Mouse (Mus musculus) erythroblast, embryonic 14.5 days (primary cell): ENCODE results near the gene Tube1. TPM values are rescaled to one million over a fixed set of nuclear protein-coding genes. Genes with fewer than 3 reads are reported as not detected.

Source experiments
- H3K27me3 ChIP-seq: 2 replicates; pipeline ENCODE4 v1.6.1; 2012; ENCODE audit warnings: inconsistent platforms; ENCODE audit not compliant: control insufficient read depth
- H3K36me3 ChIP-seq: 2 replicates; pipeline ENCODE4 v1.6.1; 2012; ENCODE audit warnings: mild to moderate bottlenecking, inconsistent platforms; ENCODE audit not compliant: control insufficient read depth
- H3K4me1 ChIP-seq: 2 replicates; pipeline ENCODE4 v1.6.1; 2012; ENCODE audit warnings: inconsistent platforms; ENCODE audit not compliant: control insufficient read depth
- H3K4me3 ChIP-seq: replicated peaks from 2 replicates; pipeline ENCODE3; 2012; ENCODE audit warnings: moderate library complexity, mild to moderate bottlenecking, inconsistent platforms
- H3K9me3 ChIP-seq: 2 replicates; pipeline ENCODE4 v1.6.1; 2012; ENCODE audit warnings: low read length, inconsistent platforms, mixed read lengths; ENCODE audit not compliant: control insufficient read depth
- GATA1 ChIP-seq: IDR thresholded peaks from 2 replicates; pipeline ENCODE4 v1.6.1; 2012; ENCODE audit warnings: low read length, inconsistent platforms, mixed read lengths
- TAL1 ChIP-seq: IDR thresholded peaks from 3 replicates; pipeline ENCODE4 v1.6.1; 2012; ENCODE audit warnings: low read length, inconsistent platforms, mixed read lengths
- polyA plus RNA-seq: library from polyadenylated mRNA; stranded (reverse); fragments of >175 nt; gene quantifications from 2 replicates; pipeline ENCODE4 v1.2.3, GENCODE M21; 2012

Gene Tube1
- polyA plus RNA-seq: 0.07 and 0.13 TPM in 2 replicates

DNA sequence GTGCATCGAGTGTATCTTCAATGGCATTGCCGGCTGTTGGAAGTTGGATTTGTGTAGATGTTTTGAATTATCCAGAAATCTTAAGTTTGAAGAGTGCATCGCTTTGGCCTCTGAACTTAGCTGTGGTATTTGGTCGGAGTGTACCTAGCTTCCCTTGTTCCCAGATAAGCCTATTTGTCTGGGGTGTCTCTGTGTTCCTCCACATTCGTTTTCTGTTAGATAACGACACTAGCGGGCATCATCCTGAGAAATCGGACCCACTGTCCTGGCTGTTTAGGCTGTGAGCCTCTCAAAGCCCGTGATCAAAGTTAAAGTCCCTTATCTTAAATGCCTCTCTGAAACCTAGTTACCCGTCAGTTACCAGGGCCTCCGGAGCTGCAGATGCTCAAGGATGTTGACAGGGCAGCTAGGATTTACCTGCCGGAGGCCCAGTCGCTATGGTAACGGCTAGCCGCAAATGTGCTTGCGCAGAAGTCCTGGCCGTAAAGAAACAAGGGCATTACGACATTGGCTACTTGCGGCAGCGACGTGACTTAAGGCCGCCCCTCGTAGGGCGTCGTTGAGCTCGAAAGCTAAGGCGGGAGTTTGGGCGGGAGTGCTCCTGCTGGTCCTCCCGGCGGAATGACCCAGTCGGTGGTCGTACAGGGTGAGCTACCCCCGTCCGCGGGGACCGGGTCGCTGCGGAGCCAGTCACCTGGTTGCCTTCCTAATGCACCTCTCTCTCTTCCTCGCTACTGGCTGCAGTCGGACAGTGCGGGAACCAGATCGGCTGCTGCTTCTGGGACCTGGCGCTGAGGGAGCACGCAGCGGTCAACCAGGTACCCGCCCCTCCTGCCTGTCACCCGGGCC is at the start of gene Tube1, which contains the start of gene Fam229b:
Gene Tube1, plus strand, starts transcription at position 515 of the 849 bp plus-strand sequence.
Gene Fam229b, minus strand, starts transcription at position 453 of the 849 bp plus-strand sequence.
- TF ChIP-seq GATA1: no peak
- no peak for TF ChIP-seq TAL1
- Histone ChIP-seq H3K4me1 (peaks cover 24% of the 10 kb centered on the region), H3K36me3 (peaks cover 26% of the 10 kb centered on the region), H3K9me3 (no peaks in the 10 kb centered on the region), H3K4me3 (peak within 1 kb of the TSS; percentile 87), H3K27me3 (no peaks in the 10 kb centered on the region)

DNA sequence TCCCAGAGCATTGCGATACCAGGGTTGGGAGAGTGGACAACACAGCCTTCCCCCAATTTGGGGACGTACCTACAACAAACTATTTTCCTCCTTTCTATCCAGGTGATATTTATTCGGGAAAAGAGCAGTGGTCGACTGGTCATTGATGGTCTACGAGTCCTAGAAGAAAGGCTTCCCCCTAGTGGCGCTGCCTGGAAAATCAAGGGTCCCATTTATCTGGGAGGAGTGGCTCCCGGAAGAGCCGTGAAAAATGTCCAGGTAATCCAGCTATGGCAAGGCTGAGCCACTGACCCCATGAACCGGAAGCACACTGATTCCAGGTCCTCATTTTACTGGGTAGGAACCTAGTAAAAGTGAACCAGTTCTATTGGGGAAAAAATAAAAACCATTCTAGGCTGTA is 36.8 kb upstream of the Tube1 start:
- Histone ChIP-seq H3K27me3 (no peaks in the 10 kb centered on the region), H3K4me3 (no peak overlapping the region), H3K4me1 (no peaks in the 10 kb centered on the region), H3K36me3 (no peaks in the 10 kb centered on the region), H3K9me3 (no peaks in the 10 kb centered on the region)
- TF ChIP-seq GATA1 (no peak), TAL1 (no peak)

DNA sequence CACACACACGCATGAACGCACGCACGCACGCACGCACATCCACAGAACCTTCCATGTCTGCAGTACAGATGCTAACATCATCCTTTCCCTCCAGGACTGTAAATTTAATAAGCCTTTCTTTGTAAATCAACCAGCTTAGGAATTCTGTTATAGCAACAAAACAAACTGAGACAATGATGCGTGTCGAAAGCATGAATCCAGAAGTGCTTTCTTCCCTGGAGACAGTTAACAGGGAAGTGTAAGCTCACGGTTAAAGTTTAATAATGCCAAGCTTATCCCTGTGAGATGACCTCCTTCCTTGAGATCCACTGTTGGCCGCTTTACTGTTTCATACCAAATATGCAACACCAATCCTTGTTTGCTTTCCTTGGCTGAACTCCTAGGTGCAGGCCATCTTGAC is 35.0 kb upstream of the Tube1 start:
- Histone ChIP-seq H3K9me3 (no peaks in the 10 kb centered on the region; the same call in 1 of the 2 replicates), H3K4me3 (no peak overlapping the region), H3K27me3 (no peaks in the 10 kb centered on the region), H3K36me3 (no peaks in the 10 kb centered on the region), H3K4me1 (no peaks in the 10 kb centered on the region)
- TF ChIP-seq TAL1 (no peak), GATA1 (no peak)

DNA sequence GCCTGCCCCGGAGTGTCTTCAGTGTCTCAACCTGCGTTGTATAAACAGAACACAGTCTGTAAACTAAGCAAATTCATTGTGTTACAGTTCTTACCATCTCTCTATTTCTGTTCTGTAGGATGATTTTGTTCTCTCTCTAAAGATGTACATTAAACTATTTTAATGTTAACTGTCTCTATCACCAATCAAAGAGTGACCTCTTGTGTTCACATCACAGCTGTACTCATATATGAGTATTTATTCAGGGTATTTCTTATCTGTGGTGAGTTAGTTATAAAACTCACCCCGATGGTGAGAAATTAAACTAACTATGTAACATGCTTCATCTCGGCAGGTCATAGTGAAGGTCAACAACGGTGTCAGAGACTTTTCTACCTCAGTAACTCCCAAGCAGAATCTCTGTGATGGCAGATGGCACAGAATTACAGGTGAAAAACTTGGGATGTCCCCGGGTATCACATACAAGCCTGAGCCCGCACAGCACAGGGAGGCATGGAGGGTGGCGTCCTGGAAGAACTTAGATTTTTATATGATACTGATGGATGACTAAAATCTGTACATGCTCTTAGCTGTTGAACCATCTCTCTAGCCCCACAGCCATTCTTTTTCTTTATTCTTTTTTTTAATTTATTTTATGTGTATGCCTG is 28.9 kb upstream of the Tube1 start:
- TF ChIP-seq GATA1 (no peak), TAL1 (no peak)
- Histone ChIP-seq H3K4me1 (no peaks in the 10 kb centered on the region), H3K9me3 (no peaks in the 10 kb centered on the region; the same call in 1 of the 2 replicates), H3K36me3 (no peaks in the 10 kb centered on the region), H3K4me3 (no peak overlapping the region), H3K27me3 (no peaks in the 10 kb centered on the region)

DNA sequence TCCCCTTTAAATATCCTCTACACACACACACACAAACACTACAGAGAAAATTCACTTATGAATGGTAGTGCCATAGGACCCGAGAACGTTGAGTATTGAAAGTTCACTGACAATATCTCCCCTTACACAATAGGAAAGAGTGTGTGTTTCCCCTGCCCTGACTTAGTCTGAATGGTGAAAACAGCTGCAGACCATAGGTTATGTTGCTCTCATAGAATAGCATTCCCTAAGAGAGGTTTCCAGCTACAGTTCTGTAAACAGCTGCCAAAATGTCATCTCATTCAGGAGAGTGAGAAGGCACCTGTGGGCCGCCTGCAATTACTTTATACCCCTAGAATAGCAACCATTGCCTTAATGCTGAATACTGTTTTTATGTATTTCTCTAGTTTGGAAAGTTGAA is 27.4 kb upstream of the Tube1 start:
- H3K9me3 ChIP-seq: no peaks in the 10 kb centered on the region; the same call in 1 of the 2 replicates
- no peaks in the 10 kb centered on the region for H3K4me1 ChIP-seq
- H3K27me3 ChIP-seq: no peaks in the 10 kb centered on the region
- H3K36me3 ChIP-seq: no peaks in the 10 kb centered on the region
- TF ChIP-seq GATA1 (no peak), TAL1 (no peak)
- H3K4me3 ChIP-seq: no peak overlapping the region

DNA sequence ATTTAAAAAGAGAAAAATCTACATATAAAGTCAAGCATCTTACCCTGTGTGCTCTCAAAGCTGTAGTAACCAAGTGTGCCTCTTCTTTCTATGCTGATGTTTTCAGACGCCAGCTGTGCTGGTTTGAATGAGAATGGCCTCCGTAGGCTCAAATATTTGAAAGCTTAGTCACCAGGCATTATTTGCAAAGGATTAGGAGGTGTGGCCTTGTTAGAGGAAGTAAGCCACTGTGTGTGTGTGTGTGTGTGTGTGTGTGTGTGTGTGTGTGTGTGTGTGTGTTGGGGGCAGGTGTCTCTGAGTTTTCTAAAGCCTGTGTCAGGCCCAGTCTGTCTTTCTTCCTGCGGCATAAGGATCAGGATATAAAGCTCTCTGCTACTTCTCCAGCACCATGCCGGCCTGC is 26.8 kb upstream of the Tube1 start:
- Histone ChIP-seq H3K36me3 (no peaks in the 10 kb centered on the region), H3K4me3 (no peak overlapping the region), H3K4me1 (no peaks in the 10 kb centered on the region), H3K27me3 (no peaks in the 10 kb centered on the region), H3K9me3 (no peaks in the 10 kb centered on the region; the same call in 1 of the 2 replicates)
- TF ChIP-seq TAL1: no peak
- no peak for TF ChIP-seq GATA1

DNA sequence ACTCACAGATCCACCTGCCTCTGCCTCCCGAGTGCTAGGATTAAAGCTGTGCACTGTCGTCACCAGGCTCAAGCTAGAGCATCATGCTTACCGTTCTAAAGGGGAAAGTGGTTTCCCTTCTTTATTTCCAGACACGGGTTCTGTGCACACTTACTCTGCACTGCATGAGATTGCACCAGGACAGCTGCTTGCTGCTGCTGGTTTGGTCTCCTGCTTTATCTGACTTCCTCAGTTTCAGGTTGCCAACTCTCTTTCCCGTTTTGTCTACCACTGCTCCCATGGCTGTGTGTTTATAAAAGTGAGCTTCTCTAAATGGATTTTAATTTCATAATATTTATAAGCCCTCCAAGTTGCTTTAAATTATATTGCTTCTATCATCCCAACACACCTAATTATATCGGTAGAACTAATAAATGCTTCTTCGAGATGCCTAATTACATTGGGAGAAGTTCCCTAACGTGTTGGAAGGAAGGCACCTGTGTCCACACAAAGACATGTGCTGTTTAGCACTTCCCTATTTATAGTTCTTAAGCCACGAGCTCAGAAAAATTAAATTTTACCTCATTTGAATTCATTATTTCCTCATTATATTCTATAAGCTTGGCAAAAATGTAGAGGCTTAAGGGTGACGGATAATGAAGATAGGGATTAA is 24.8 kb upstream of the Tube1 start:
- Histone ChIP-seq H3K9me3 (no peaks in the 10 kb centered on the region), H3K4me1 (no peaks in the 10 kb centered on the region), H3K27me3 (no peaks in the 10 kb centered on the region), H3K4me3 (no peak overlapping the region), H3K36me3 (no peaks in the 10 kb centered on the region)
- TF ChIP-seq TAL1: no peak
- no peak for TF ChIP-seq GATA1

DNA sequence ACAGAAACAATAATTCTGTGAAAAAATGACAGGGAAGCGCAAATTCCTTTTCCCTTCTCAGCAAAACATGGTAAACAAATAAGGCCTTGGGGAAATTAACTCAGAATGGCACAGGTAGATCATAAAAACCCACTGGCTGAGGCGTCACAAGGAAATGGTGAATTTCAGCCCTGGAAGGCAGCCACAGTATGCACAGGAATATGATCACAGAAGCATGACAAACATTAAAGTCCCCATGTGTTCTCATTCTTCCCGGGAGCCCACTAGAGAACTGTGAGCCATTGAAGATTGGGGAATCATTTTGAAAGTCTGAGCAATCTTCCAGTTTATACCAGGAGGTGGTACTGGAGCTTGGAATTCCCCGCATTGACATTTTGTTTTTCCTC is 24.3 kb upstream of the Tube1 start:
- Histone ChIP-seq H3K4me3 (no peak overlapping the region), H3K4me1 (no peaks in the 10 kb centered on the region), H3K27me3 (no peaks in the 10 kb centered on the region), H3K9me3 (no peaks in the 10 kb centered on the region), H3K36me3 (no peaks in the 10 kb centered on the region)
- TF ChIP-seq TAL1: no peak
- TF ChIP-seq GATA1: no peak

DNA sequence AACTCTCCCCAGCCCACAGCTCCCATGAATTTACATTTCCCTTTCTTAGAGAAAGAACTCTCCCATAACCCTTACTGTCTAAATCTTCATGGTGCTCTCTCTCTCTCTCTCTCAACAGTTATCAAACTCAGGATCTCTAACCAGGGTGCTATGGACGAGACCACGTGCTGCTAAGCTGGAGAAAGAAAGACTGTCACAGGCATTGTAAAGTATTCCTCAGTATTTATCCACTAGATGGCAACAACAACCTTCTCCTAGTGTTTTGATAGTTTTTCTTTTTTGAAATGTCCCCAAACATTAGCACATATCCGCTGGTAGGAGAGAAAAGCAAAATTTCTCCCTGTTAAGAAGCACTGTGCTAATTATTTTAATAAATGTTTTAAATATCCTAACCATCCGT is 12.4 kb upstream of the Tube1 start:
- Histone ChIP-seq H3K27me3 (no peaks in the 10 kb centered on the region), H3K4me1 (no peaks in the 10 kb centered on the region), H3K36me3 (no peaks in the 10 kb centered on the region), H3K4me3 (no peak overlapping the region), H3K9me3 (no peaks in the 10 kb centered on the region)
- no peak for TF ChIP-seq TAL1
- no peak for TF ChIP-seq GATA1
